Mouse (Mus musculus) MEL (cell line): ENCODE measurements at regions not wholly inside any gene's neighbourhood (a gene's known extent, or its start where the extent isn't known, plus 50 kb on each side); places are given as distances from the start of the nearest gene placed in this dataset.

Experiments
- CTCF ChIP-seq, 3 experiments: IDR thresholded peaks in 2 of 3; conservative IDR thresholded peaks in 1 of 3; 2 replicates each; pipeline ENCODE4 v1.5.1; 2011 to 2012; ENCODE audit warnings: low read length in 3 of 3, low read depth in 2 of 3, mild to moderate bottlenecking in 2 of 3, improper control_type of control experiment in 1 of 3, inconsistent platforms in 1 of 3, mixed read lengths in 1 of 3, moderate library complexity in 1 of 3; ENCODE audit not compliant: control insufficient read depth in 1 of 3, insufficient read depth in 1 of 3, poor library complexity in 1 of 3, severe bottlenecking in 1 of 3
- E2F4 ChIP-seq: IDR thresholded peaks from 2 replicates; pipeline ENCODE4 v1.6.1; 2011; ENCODE audit warnings: low read depth, low read length, improper control_type of control experiment, borderline replicate concordance
- EP300 ChIP-seq, 2 experiments: IDR thresholded peaks; 2 replicates each; pipeline ENCODE4 v1.6.1; 2011; ENCODE audit warnings: improper control_type of control experiment in 2 of 2, low read length in 2 of 2, low read depth in 1 of 2, mild to moderate bottlenecking in 1 of 2
- GATA1 ChIP-seq: IDR thresholded peaks from 2 replicates; pipeline ENCODE4 v1.6.1; 2011; ENCODE audit warnings: low read depth, low read length, improper control_type of control experiment
- HCFC1 ChIP-seq: IDR thresholded peaks from 2 replicates; pipeline ENCODE4 v1.6.1; 2012; ENCODE audit warnings: low read depth, mild to moderate bottlenecking, inconsistent platforms, low read length, improper control_type of control experiment, moderate library complexity
- JUND ChIP-seq: IDR thresholded peaks from 2 replicates; pipeline ENCODE4 v1.6.1; 2011; ENCODE audit warnings: low read depth, mild to moderate bottlenecking, improper control_type of control experiment, low read length
- KAT2A ChIP-seq: conservative IDR thresholded peaks from 2 replicates; pipeline ENCODE4 v1.6.1; 2012; ENCODE audit warnings: low read depth, low read length, improper control_type of control experiment, inconsistent platforms
- NELFE ChIP-seq: IDR thresholded peaks from 2 replicates; pipeline ENCODE4 v1.6.1; 2011; ENCODE audit warnings: low read depth, low read length, improper control_type of control experiment
- POLR2A ChIP-seq, 2 experiments: IDR thresholded peaks; 2 replicates each; pipeline ENCODE4 v1.6.1; 2011 to 2012; ENCODE audit warnings: low read length in 2 of 2, mild to moderate bottlenecking in 2 of 2, control low read depth in 1 of 2, improper control_type of control experiment in 1 of 2, low read depth in 1 of 2, moderate library complexity in 1 of 2; ENCODE audit not compliant: control insufficient read depth in 1 of 2, insufficient read depth in 1 of 2, poor library complexity in 1 of 2
- POLR2AphosphoS2 ChIP-seq: IDR thresholded peaks from 2 replicates; pipeline ENCODE4 v1.6.1; 2011; ENCODE audit warnings: low read length, improper control_type of control experiment
- RAD21 ChIP-seq: IDR thresholded peaks from 2 replicates; pipeline ENCODE4 v1.6.1; 2011; ENCODE audit warnings: mild to moderate bottlenecking, low read depth, low read length, improper control_type of control experiment
- TAL1 ChIP-seq: IDR thresholded peaks from 2 replicates; pipeline ENCODE4 v1.6.1; 2012; ENCODE audit warnings: mild to moderate bottlenecking, inconsistent platforms, low read length, moderate library complexity, mixed read lengths
- ZC3H11A ChIP-seq: IDR thresholded peaks from 2 replicates; pipeline ENCODE4 v1.6.1; 2012; ENCODE audit warnings: low read depth, mild to moderate bottlenecking, inconsistent platforms, low read length, improper control_type of control experiment

- TF ChIP-seq ZC3H11A (no peak), CTCF (IDR thresholded peaks at IDR 0.05 in 2 of 3, conservative IDR thresholded peaks at IDR 0.05 in 1 of 3; ENCODE audit: control insufficient read depth in 1 of 3, insufficient read depth in 1 of 3, low read depth in 2 of 3, low read length in 3 of 3, poor library complexity in 1 of 3, severe bottlenecking in 1 of 3) (no peak), TAL1 (no peak), JUND (no peak), RAD21 (no peak), GATA1 (no peak), E2F4 (no peak), KAT2A (no peak), POLR2A (IDR thresholded peaks at IDR 0.05; ENCODE audit: control insufficient read depth in 1 of 2, insufficient read depth in 1 of 2, low read depth in 1 of 2, low read length in 2 of 2, poor library complexity in 1 of 2) (no peak), POLR2AphosphoS2 (no peak), HCFC1 (no peak), NELFE (no peak), EP300 (IDR thresholded peaks at IDR 0.05; ENCODE audit: low read depth in 1 of 2, low read length in 2 of 2) (no peak)
Observed at GRCm38 (mm10) chr15:60655113-60655512, 198.5 kb downstream of the Fam84b start.
